Mouse (Mus musculus): Measurements from ENCODE around the gene Ltv1. TPM values are rescaled to one million over a fixed set of nuclear protein-coding genes. Genes with fewer than 3 reads are reported as not detected.

Gene Ltv1
- polyA plus RNA-seq, 1 experiment from 2014 or later = 76.2 TPM

DNA sequence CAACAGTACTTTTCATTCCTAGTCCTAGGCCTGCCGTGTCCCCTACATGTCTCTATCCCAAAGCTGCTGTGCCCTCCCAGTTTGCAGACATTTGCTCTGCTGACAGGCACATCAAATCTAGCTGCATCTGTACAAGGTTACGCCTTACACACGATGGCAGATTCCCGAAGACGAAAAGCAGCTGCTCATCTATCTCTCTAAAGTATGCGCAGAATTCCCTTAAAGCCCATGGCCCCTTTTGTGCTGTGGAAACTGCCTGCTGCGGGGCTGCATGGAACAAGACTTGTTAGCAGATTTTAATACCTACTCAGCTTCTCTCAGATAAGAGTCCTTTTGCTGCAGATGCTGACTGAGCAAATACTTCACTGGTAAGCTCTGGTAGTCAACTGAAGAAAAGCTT, 12.8 kb downstream of the Ltv1 start:
- H3K36me3 ChIP-seq (ENCODE audit: control insufficient read depth, insufficient read depth, low read length) = 0 out of 2 replicates have a peak, but pooled peaks cover 10% of the 10 kb centered on the region
- no peak overlapping the region for H3K9ac ChIP-seq (ENCODE audit: low read depth, low read length)
- H3K4me3 ChIP-seq (ENCODE audit: low read depth, low read length) = no peak overlapping the region
- no peak overlapping the region for H3K4me2 ChIP-seq (replicated peaks; ENCODE audit: low read depth, low read length)
- no peaks in the 10 kb centered on the region for H3K9me3 ChIP-seq (ENCODE audit: control insufficient read depth, low read length)
- H3K27me3 ChIP-seq (ENCODE audit: control insufficient read depth, insufficient read depth, low read length) = no peaks in the 10 kb centered on the region
- ATAC-seq (ENCODE audit: low FRiP score) (no peak), DNase-seq (ENCODE audit: low spot score) (no peak)
- no peak overlapping the region for H3K27ac ChIP-seq (ENCODE audit: low read depth, low read length)
- 90% methylated on average over 7 of the region's 7 CpGs for WGBS
- no peaks in the 10 kb centered on the region for H3K4me1 ChIP-seq (replicated peaks; ENCODE audit: control insufficient read depth, insufficient read depth, low read length)

- H3K36me3 ChIP-seq (ENCODE audit: control insufficient read depth, insufficient read depth, low read length) = 0 out of 2 replicates have a peak, but pooled peaks cover 10% of the 10 kb centered on the region
- H3K4me2 ChIP-seq (replicated peaks; ENCODE audit: low read depth, low read length) = no peak within 1 kb of the TSS
- H3K4me3 ChIP-seq (ENCODE audit: low read depth, low read length) = no peak within 1 kb of the TSS
- no peak for ATAC-seq (ENCODE audit: low FRiP score)
- no peaks in the 10 kb centered on the region for H3K27me3 ChIP-seq (ENCODE audit: control insufficient read depth, insufficient read depth, low read length)
- 76% methylated on average over 7 of the region's 7 CpGs for WGBS
- DNase-seq (ENCODE audit: low spot score) = no peak
- H3K4me1 ChIP-seq (replicated peaks; ENCODE audit: control insufficient read depth, insufficient read depth, low read length) = no peaks in the 10 kb centered on the region
- no peak within 1 kb of the TSS for H3K27ac ChIP-seq (ENCODE audit: low read depth, low read length)
- no peaks in the 10 kb centered on the region for H3K9me3 ChIP-seq (ENCODE audit: control insufficient read depth, low read length)
- H3K9ac ChIP-seq (ENCODE audit: low read depth, low read length) = no peak within 1 kb of the TSS
Measured at GRCm38 (mm10) chr10:13177973-13178624, 14.9 kb downstream of the Ltv1 start, which contains the start of gene Zc2hc1b. TSS of gene Zc2hc1b (minus strand) at chr10:13178023.

GRCm38 (mm10) chr10:13175866-13176265, 17.1 kb downstream of the Ltv1 start:
- DNase-seq (ENCODE audit: low spot score) (no peak), ATAC-seq (ENCODE audit: low FRiP score) (no peak)
- 94% methylated on average over 7 of the region's 7 CpGs for WGBS
- Histone ChIP-seq H3K9ac (ENCODE audit: low read depth, low read length) (no peak overlapping the region), H3K9me3 (ENCODE audit: control insufficient read depth, low read length) (no peaks in the 10 kb centered on the region), H3K27me3 (ENCODE audit: control insufficient read depth, insufficient read depth, low read length) (no peaks in the 10 kb centered on the region), H3K4me2 (replicated peaks; ENCODE audit: low read depth, low read length) (no peak overlapping the region), H3K36me3 (ENCODE audit: control insufficient read depth, insufficient read depth, low read length) (0 out of 2 replicates have a peak, but pooled peaks cover 10% of the 10 kb centered on the region), H3K4me3 (ENCODE audit: low read depth, low read length) (no peak overlapping the region), H3K4me1 (replicated peaks; ENCODE audit: control insufficient read depth, insufficient read depth, low read length) (no peaks in the 10 kb centered on the region), H3K27ac (ENCODE audit: low read depth, low read length) (no peak overlapping the region)

DNA sequence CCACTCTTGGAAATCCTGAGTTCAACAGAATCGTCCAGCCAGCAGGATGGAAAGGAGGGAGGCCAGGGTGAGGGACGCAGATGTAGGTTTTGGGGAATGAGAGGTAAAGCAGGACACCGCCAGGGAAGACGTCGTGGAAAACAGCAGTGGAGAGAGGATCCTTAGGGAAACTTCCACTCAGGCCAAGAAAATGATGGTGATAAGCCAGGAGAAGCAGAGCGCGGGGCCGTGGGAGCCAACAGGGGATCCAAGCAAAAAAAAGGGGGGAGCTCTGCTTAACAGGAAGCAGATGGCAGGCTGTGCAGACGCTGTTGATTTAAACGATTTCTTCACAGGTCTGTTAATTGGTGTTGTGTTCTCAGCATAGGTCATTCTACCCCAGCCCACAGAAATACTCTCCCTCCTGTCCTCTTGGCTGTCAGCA, 20.2 kb downstream of the Ltv1 start:
- H3K36me3 ChIP-seq (ENCODE audit: control insufficient read depth, insufficient read depth, low read length) = no peaks in the 10 kb centered on the region
- no peaks in the 10 kb centered on the region for H3K9me3 ChIP-seq (ENCODE audit: control insufficient read depth, low read length)
- no peak overlapping the region for H3K4me3 ChIP-seq (ENCODE audit: low read depth, low read length)
- ATAC-seq (ENCODE audit: low FRiP score) (no peak), DNase-seq (ENCODE audit: low spot score) (no peak)
- H3K4me2 ChIP-seq (replicated peaks; ENCODE audit: low read depth, low read length) = no peak overlapping the region
- no peaks in the 10 kb centered on the region for H3K27me3 ChIP-seq (ENCODE audit: control insufficient read depth, insufficient read depth, low read length)
- 68% methylated on average over 10 of the region's 10 CpGs for WGBS
- H3K27ac ChIP-seq (ENCODE audit: low read depth, low read length) = no peak overlapping the region
- no peak overlapping the region for H3K9ac ChIP-seq (ENCODE audit: low read depth, low read length)
- H3K4me1 ChIP-seq (replicated peaks; ENCODE audit: control insufficient read depth, insufficient read depth, low read length) = no peaks in the 10 kb centered on the region

DNA sequence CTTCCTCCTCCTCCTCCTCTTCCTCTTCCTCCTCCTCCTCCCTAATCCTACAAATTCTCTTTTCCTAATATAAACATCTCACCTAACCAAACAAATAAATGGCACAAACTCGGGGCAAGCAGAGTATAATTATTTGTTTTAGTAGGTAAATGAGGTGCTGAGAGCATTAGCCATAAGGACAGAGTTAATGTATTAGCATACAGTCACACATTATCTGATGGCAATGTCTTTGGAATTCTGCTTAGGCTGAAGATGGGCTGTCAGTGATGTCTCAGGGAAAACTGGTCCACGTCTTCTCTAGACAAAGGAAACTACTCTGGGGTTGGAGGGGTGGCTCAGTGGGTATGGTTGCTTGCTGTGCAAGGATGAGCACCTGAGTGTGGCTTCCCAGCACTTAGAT, 21.5 kb downstream of the Ltv1 start:
- WGBS = 71% methylated on average over 2 of the region's 2 CpGs
- no peak overlapping the region for H3K9ac ChIP-seq (ENCODE audit: low read depth, low read length)
- H3K9me3 ChIP-seq (ENCODE audit: control insufficient read depth, low read length) = no peaks in the 10 kb centered on the region
- no peak overlapping the region for H3K27ac ChIP-seq (ENCODE audit: low read depth, low read length)
- no peak overlapping the region for H3K4me3 ChIP-seq (ENCODE audit: low read depth, low read length)
- no peak overlapping the region for H3K4me2 ChIP-seq (replicated peaks; ENCODE audit: low read depth, low read length)
- H3K4me1 ChIP-seq (replicated peaks; ENCODE audit: control insufficient read depth, insufficient read depth, low read length) = no peaks in the 10 kb centered on the region
- DNase-seq (ENCODE audit: low spot score) = no peak
- ATAC-seq (ENCODE audit: low FRiP score) = no peak
- no peaks in the 10 kb centered on the region for H3K27me3 ChIP-seq (ENCODE audit: control insufficient read depth, insufficient read depth, low read length)
- H3K36me3 ChIP-seq (ENCODE audit: control insufficient read depth, insufficient read depth, low read length) = no peaks in the 10 kb centered on the region

GRCm38 (mm10) chr10:13170739-13171448, 22.1 kb downstream of the Ltv1 start:
- Histone ChIP-seq H3K4me1 (replicated peaks; ENCODE audit: control insufficient read depth, insufficient read depth, low read length) (no peaks in the 10 kb centered on the region), H3K4me2 (replicated peaks; ENCODE audit: low read depth, low read length) (no peak overlapping the region), H3K9me3 (ENCODE audit: control insufficient read depth, low read length) (no peaks in the 10 kb centered on the region), H3K27me3 (ENCODE audit: control insufficient read depth, insufficient read depth, low read length) (no peaks in the 10 kb centered on the region), H3K27ac (ENCODE audit: low read depth, low read length) (no peak overlapping the region), H3K4me3 (ENCODE audit: low read depth, low read length) (no peak overlapping the region), H3K36me3 (ENCODE audit: control insufficient read depth, insufficient read depth, low read length) (no peaks in the 10 kb centered on the region), H3K9ac (ENCODE audit: low read depth, low read length) (no peak overlapping the region)
- ATAC-seq (ENCODE audit: low FRiP score) (peak; percentile 43; the same call in 1 of the 2 replicates), DNase-seq (ENCODE audit: low spot score) (peak; percentile 21)
- 57% methylated on average over 12 of the region's 12 CpGs for WGBS

DNA sequence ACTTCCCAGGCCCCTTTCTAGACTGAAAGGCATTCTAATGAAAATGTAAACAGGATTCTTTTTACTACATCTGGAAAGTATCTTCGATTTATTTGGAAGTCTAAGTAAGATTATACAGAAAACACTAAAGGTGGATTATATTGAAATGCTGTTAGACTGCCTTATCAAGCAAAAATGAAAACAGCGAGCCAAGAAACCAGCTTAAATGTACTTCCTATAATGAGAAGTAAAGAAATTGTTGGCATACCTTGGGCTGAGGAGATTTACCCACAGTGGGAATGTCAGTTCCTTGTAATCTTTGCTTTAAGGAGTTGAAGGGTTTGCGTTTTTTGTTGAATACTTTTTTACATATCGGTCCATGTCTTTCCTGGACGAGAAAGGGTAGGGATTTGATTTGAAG, 24.5 kb downstream of the Ltv1 start:
- no peak overlapping the region for H3K9ac ChIP-seq (ENCODE audit: low read depth, low read length)
- WGBS = 84% methylated on average over 5 of the region's 5 CpGs
- no peak for DNase-seq (ENCODE audit: low spot score)
- no peak for ATAC-seq (ENCODE audit: low FRiP score)
- no peak overlapping the region for H3K4me2 ChIP-seq (replicated peaks; ENCODE audit: low read depth, low read length)
- H3K4me3 ChIP-seq (ENCODE audit: low read depth, low read length) = no peak overlapping the region
- no peak overlapping the region for H3K27ac ChIP-seq (ENCODE audit: low read depth, low read length)
- no peaks in the 10 kb centered on the region for H3K4me1 ChIP-seq (replicated peaks; ENCODE audit: control insufficient read depth, insufficient read depth, low read length)
- H3K27me3 ChIP-seq (ENCODE audit: control insufficient read depth, insufficient read depth, low read length) = no peaks in the 10 kb centered on the region
- no peaks in the 10 kb centered on the region for H3K9me3 ChIP-seq (ENCODE audit: control insufficient read depth, low read length)
- H3K36me3 ChIP-seq (ENCODE audit: control insufficient read depth, insufficient read depth, low read length) = no peaks in the 10 kb centered on the region

GRCm38 (mm10) chr10:13162031-13162430, 30.9 kb downstream of the Ltv1 start:
- H3K9ac ChIP-seq (ENCODE audit: low read depth, low read length) = no peak overlapping the region
- H3K36me3 ChIP-seq (ENCODE audit: control insufficient read depth, insufficient read depth, low read length) = no peaks in the 10 kb centered on the region
- no peak for DNase-seq (ENCODE audit: low spot score)
- H3K4me3 ChIP-seq (ENCODE audit: low read depth, low read length) = no peak overlapping the region
- no peaks in the 10 kb centered on the region for H3K27me3 ChIP-seq (ENCODE audit: control insufficient read depth, insufficient read depth, low read length)
- 86% methylated on average over 4 of the region's 4 CpGs for WGBS
- H3K4me2 ChIP-seq (replicated peaks; ENCODE audit: low read depth, low read length) = no peak overlapping the region
- H3K27ac ChIP-seq (ENCODE audit: low read depth, low read length) = no peak overlapping the region
- ATAC-seq (ENCODE audit: low FRiP score) = no peak
- no peaks in the 10 kb centered on the region for H3K4me1 ChIP-seq (replicated peaks; ENCODE audit: control insufficient read depth, insufficient read depth, low read length)
- H3K9me3 ChIP-seq (ENCODE audit: control insufficient read depth, low read length) = no peaks in the 10 kb centered on the region

DNA sequence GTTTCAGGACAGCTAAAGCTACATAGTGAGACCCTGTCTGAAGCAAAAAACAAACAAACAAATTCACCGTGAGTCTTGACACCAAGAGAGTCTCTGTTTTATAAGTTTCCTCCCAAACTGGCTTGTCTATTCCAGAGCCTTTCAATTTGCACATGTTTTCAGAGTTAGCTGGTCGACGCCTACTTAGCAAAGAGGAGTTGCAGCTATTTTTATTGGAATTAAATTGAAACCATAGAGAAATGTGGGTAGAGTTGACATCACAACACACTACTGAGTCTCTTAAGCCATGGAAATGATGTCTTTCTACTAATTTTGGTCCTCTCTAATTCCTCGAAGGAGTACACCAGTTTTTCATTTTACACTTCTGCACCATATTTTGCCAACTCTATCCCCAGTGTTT, 32.1 kb downstream of the Ltv1 start:
- Histone ChIP-seq H3K4me2 (replicated peaks; ENCODE audit: low read depth, low read length) (no peak overlapping the region), H3K9ac (ENCODE audit: low read depth, low read length) (no peak overlapping the region), H3K27ac (ENCODE audit: low read depth, low read length) (no peak overlapping the region), H3K4me3 (ENCODE audit: low read depth, low read length) (no peak overlapping the region), H3K9me3 (ENCODE audit: control insufficient read depth, low read length) (no peaks in the 10 kb centered on the region), H3K36me3 (ENCODE audit: control insufficient read depth, insufficient read depth, low read length) (no peaks in the 10 kb centered on the region), H3K4me1 (replicated peaks; ENCODE audit: control insufficient read depth, insufficient read depth, low read length) (no peaks in the 10 kb centered on the region), H3K27me3 (ENCODE audit: control insufficient read depth, insufficient read depth, low read length) (no peaks in the 10 kb centered on the region)
- ATAC-seq (ENCODE audit: low FRiP score) (no peak), DNase-seq (ENCODE audit: low spot score) (no peak)
- WGBS = 88% methylated on average over 4 of the region's 4 CpGs
